Mouse (Mus musculus) ES-Bruce4 (cell line): Measurements from ENCODE around the gene Ythdf2. TPM values are rescaled to one million over a fixed set of nuclear protein-coding genes. Genes with fewer than 3 reads are reported as not detected.

ENCODE experiments used
- H3K27ac ChIP-seq: 2 replicates; pipeline ENCODE4 v1.5.1; 2012; ENCODE audit warnings: low read length, inconsistent platforms; ENCODE audit not compliant: insufficient read depth
- H3K27me3 ChIP-seq: 2 replicates; pipeline ENCODE4 v1.6.1; 2012; ENCODE audit warnings: mild to moderate bottlenecking, low read length, inconsistent platforms; ENCODE audit not compliant: control insufficient read depth, poor library complexity, insufficient read depth, severe bottlenecking
- H3K36me3 ChIP-seq: 2 replicates; pipeline ENCODE4 v1.6.1; 2012; ENCODE audit warnings: inconsistent platforms, mild to moderate bottlenecking, low read length, moderate library complexity; ENCODE audit not compliant: control insufficient read depth, poor library complexity, insufficient read depth, severe bottlenecking
- H3K4me1 ChIP-seq: one replicate; pipeline ENCODE4 v1.8.1; 2011; ENCODE audit warnings: low read length; ENCODE audit not compliant: control insufficient read depth, insufficient read depth
- H3K4me3 ChIP-seq: 2 replicates; pipeline ENCODE4 v1.5.1; 2011; ENCODE audit warnings: low read depth, mild to moderate bottlenecking, low read length
- H3K9ac ChIP-seq: 2 replicates; pipeline ENCODE4 v1.6.1; 2012; ENCODE audit warnings: low read depth, mild to moderate bottlenecking, inconsistent platforms; ENCODE audit not compliant: poor library complexity, severe bottlenecking
- H3K9me3 ChIP-seq: replicated peaks from 2 replicates; pipeline ENCODE4 v1.6.1; 2012; ENCODE audit warnings: mild to moderate bottlenecking, low read length, inconsistent platforms; ENCODE audit not compliant: control insufficient read depth, poor library complexity, insufficient read depth, severe bottlenecking
- CTCF ChIP-seq: IDR thresholded peaks from one replicate; pipeline ENCODE4 v1.8.1; 2011; ENCODE audit warnings: low read depth, low read length
- EP300 ChIP-seq: IDR thresholded peaks from 2 replicates; pipeline ENCODE4 v1.6.1; 2011; ENCODE audit warnings: low read depth, low read length; ENCODE audit not compliant: insufficient read depth
- POLR2A ChIP-seq: IDR thresholded peaks from one replicate; pipeline ENCODE4 v1.8.1; 2011; ENCODE audit warnings: low read length; ENCODE audit not compliant: insufficient read depth
- polyA plus RNA-seq: library from polyadenylated mRNA; stranded (reverse); fragments of >200 nt; gene quantifications from 2 replicates; pipeline ENCODE4 v1.2.4, GENCODE M21; 2011; ENCODE audit warnings: low read depth; ENCODE audit not compliant: missing spikeins, insufficient read depth, insufficient read length

The Ythdf2 gene
- polyA plus RNA-seq, 1 experiment: 88.7 TPM

DNA sequence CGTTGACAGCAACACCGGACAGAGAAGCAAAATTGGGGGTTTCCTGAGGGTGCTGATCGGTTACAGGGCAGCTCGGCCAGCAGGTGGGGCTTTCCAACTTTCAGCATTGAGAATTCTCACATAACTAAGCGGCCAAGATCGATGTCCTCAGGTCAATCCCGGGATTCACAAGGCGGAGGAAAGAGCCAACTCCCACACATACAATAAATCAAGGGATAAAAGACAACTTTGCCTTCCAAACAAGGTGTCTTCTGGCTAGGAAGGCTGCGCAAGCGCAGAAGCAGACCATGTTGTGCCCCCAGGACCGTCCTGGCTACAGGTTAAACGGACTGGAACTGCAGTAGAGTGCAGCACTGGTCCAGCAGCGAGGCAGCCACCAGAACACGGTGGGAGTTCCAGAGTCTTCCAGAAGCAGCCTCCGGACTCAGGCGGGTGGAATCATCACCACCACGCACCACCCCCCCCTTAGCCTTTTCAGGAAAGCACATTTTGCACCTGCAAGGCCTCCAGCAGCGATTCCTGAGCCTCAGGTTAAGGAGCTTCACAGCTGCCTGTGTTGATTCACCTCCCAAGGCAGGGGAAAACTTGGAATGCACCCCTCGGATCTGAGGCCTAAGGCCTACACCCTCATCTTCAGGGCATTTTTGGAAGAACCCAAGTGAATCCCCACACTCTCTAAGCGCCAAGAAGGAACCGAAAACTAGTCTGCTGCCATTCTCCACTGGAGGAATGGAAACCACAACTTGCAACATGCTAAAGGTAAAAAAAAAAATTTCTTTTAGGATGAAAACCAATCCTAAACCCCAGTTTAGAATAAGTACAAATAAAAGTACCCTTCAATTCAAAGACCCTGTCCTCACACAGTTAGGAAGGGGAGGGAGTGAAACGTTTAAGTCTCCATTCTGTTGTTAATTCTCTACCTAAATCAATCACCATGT is 30.1 kb downstream of the Ythdf2 start:
- H3K27me3 ChIP-seq: no peaks in the 10 kb centered on the region
- H3K4me1 ChIP-seq: no peaks in the 10 kb centered on the region
- peak; percentile 47 for TF ChIP-seq CTCF
- no peak for TF ChIP-seq POLR2A
- peak; percentile 75 for TF ChIP-seq EP300
- no peak overlapping the region for H3K9ac ChIP-seq
- H3K4me3 ChIP-seq: peak overlapping the region; percentile 28; the same call in 1 of the 2 replicates
- H3K36me3 ChIP-seq: peaks cover 12% of the 10 kb centered on the region
- no peaks in the 10 kb centered on the region for H3K9me3 ChIP-seq
- H3K27ac ChIP-seq: peak overlapping the region; percentile 82

DNA sequence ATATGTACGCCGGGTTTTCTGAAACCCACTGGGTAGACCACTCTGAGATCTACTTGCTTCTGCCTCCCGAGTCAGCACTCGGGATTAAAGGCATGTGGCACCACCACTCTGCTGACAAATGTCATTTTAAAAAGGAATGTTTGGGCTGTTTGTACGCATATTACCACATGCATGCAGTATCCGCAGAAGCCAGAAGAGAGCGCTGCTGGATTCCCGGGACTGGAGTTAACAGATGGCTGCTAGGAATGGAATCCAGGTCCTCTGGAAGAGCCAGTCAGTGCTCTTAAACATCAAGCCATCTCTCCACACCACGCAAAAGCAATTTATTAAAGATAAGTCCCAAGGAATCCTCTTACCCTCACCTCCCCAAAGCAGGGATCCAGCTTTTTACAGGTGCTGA is 31.4 kb downstream of the Ythdf2 start:
- Histone ChIP-seq H3K4me1 (no peaks in the 10 kb centered on the region), H3K27me3 (no peaks in the 10 kb centered on the region), H3K27ac (no peak overlapping the region), H3K36me3 (peaks cover 6% of the 10 kb centered on the region), H3K9ac (peak overlapping the region; percentile 9; the same call in 1 of the 2 replicates), H3K4me3 (no peak overlapping the region), H3K9me3 (no peaks in the 10 kb centered on the region)
- peak; percentile 67 for TF ChIP-seq CTCF
- TF ChIP-seq EP300: no peak

GRCm38 (mm10) chr4:132178630-132179059 is 33.5 kb downstream of the Ythdf2 start:
- no peak overlapping the region for H3K9ac ChIP-seq
- no peaks in the 10 kb centered on the region for H3K27me3 ChIP-seq
- H3K4me3 ChIP-seq: no peak overlapping the region
- H3K36me3 ChIP-seq: 0 out of 2 replicates have a peak, but pooled peaks cover 2% of the 10 kb centered on the region
- no peaks in the 10 kb centered on the region for H3K9me3 ChIP-seq
- TF ChIP-seq POLR2A: no peak
- TF ChIP-seq EP300: no peak
- TF ChIP-seq CTCF: peak; percentile 20
- no peaks in the 10 kb centered on the region for H3K4me1 ChIP-seq
- H3K27ac ChIP-seq: no peak overlapping the region

DNA sequence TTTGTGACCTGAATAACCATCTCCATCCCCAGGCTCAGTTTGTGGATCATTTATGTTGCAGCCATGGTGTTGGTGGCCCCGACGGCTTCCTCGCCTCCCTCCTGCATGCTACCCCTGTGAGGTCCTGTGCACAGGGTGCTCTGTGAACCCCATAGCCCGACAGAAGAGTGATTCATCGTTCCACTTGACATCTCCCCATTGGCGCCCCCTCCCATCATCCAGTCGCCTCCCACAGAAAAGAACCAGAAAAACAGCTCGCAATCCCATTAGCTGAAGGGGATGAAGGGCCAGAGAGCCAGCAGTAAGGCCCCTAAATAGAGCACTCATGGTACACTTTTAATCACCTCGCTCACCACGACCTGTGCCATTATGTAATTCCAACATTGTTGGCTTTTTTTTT is 35.6 kb downstream of the Ythdf2 start:
- no peaks in the 10 kb centered on the region for H3K36me3 ChIP-seq
- no peak overlapping the region for H3K4me3 ChIP-seq
- no peaks in the 10 kb centered on the region for H3K4me1 ChIP-seq
- TF ChIP-seq CTCF: no peak
- no peak for TF ChIP-seq POLR2A
- TF ChIP-seq EP300: no peak
- H3K9me3 ChIP-seq: no peaks in the 10 kb centered on the region
- H3K27me3 ChIP-seq: no peaks in the 10 kb centered on the region
- no peak overlapping the region for H3K27ac ChIP-seq
- H3K9ac ChIP-seq: no peak overlapping the region

DNA sequence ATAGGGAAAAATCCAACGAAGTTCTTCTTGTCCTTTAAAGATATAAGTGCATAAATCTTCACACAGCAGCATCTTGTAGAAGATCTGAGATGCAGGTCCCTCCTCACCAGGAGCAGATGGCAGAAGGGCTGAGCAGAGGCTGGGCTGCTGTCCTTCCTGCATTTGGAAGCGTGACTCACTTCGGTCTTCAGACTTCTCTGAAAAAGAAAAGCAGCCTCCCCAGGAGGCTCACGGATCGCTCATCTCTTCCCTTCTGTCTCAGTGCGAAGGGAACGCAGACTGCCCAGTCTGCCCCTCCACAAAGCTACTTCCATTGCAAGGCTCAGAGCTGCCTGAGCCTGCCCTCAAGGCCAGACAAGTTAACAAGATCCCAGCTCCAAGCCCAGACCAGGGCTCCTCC is 41.2 kb downstream of the Ythdf2 start:
- H3K36me3 ChIP-seq: no peaks in the 10 kb centered on the region
- no peak overlapping the region for H3K4me3 ChIP-seq
- H3K4me1 ChIP-seq: peaks cover 2% of the 10 kb centered on the region
- no peak overlapping the region for H3K27ac ChIP-seq
- H3K9me3 ChIP-seq: no peaks in the 10 kb centered on the region
- H3K27me3 ChIP-seq: no peaks in the 10 kb centered on the region
- no peak overlapping the region for H3K9ac ChIP-seq
- TF ChIP-seq CTCF (no peak), EP300 (no peak), POLR2A (no peak)

GRCm38 (mm10) chr4:132169761-132170160 is 42.3 kb downstream of the Ythdf2 start:
- H3K27ac ChIP-seq: no peak overlapping the region
- H3K27me3 ChIP-seq: no peaks in the 10 kb centered on the region
- peaks cover 2% of the 10 kb centered on the region for H3K4me1 ChIP-seq
- H3K36me3 ChIP-seq: no peaks in the 10 kb centered on the region
- no peak overlapping the region for H3K9ac ChIP-seq
- H3K4me3 ChIP-seq: no peak overlapping the region
- TF ChIP-seq CTCF (no peak), POLR2A (no peak)
- H3K9me3 ChIP-seq: no peaks in the 10 kb centered on the region
